Mouse (Mus musculus) stomach, embryonic 14.5 days (tissue): ENCODE results near the gene Prkcb. TPM values are rescaled to one million over a fixed set of nuclear protein-coding genes. Genes with fewer than 3 reads are reported as not detected.
A peak's percentile ranks its signal among the peaks of the same experiment; 100 is the strongest.

Source experiments
- ATAC-seq: fragments of 200-750 bp; cut with Nextera tagmentation; 2 replicates; pipeline ENCODE4 v1.8.0; 2017; ENCODE audit warnings: low read depth, moderate TSS enrichment; ENCODE audit not compliant: insufficient number of reproducible peaks, insufficient read depth, low FRiP score
- H3K27ac ChIP-seq: fragments of 300-500 bp; sonication (generic); 2 replicates; pipeline ENCODE4 v1.5.1; 2014; ENCODE audit warnings: mild to moderate bottlenecking, low read length, moderate library complexity, mixed read lengths
- H3K27me3 ChIP-seq: fragments of 300-500 bp; sonication (generic); 2 replicates; pipeline ENCODE4 v1.6.1; 2014; ENCODE audit warnings: low read length, control low read depth, mixed read lengths; ENCODE audit not compliant: control insufficient read depth, insufficient read depth
- H3K36me3 ChIP-seq: fragments of 300-500 bp; sonication (generic); 2 replicates; pipeline ENCODE4 v1.6.1; 2014; ENCODE audit warnings: mild to moderate bottlenecking, control low read depth, low read length, moderate library complexity, mixed read lengths; ENCODE audit not compliant: control insufficient read depth, insufficient read depth
- H3K4me1 ChIP-seq: fragments of 300-500 bp; sonication (generic); 2 replicates; pipeline ENCODE4 v1.6.1; 2014; ENCODE audit warnings: low read length, control low read depth, mixed read lengths; ENCODE audit not compliant: control insufficient read depth, insufficient read depth
- H3K4me2 ChIP-seq: fragments of 300-500 bp; sonication (generic); replicated peaks from 2 replicates; pipeline ENCODE4 v1.6.1; 2014; ENCODE audit warnings: low read depth, low read length, control low read depth
- H3K4me3 ChIP-seq: fragments of 300-500 bp; sonication (generic); 2 replicates; pipeline ENCODE4 v1.5.1; 2014; ENCODE audit warnings: low read depth, low read length, control low read depth
- H3K9ac ChIP-seq: fragments of 300-500 bp; sonication (generic); replicated peaks from 2 replicates; pipeline ENCODE4 v1.6.1; 2014; ENCODE audit warnings: low read depth, mild to moderate bottlenecking, control low read depth, low read length, moderate library complexity, mixed read lengths
- H3K9me3 ChIP-seq: fragments of 300-500 bp; sonication (generic); 2 replicates; pipeline ENCODE4 v1.6.1; 2016; ENCODE audit warnings: low read depth, low read length, control low read depth; ENCODE audit not compliant: control insufficient read depth
- WGBS: fragments of 180-500 bp; shearing (Covaris S2); extraction: QIAGEN DNeasy Blood & Tissue Kit; methylation state at CpG from one replicate; pipeline ENCODE4 v1.1.7; 2014; 5-methylcytosine and 5-hydroxymethylcytosine counted together
- polyA plus RNA-seq: library from polyadenylated mRNA; unstranded; fragments of >200 nt; fragmentation: Nextera tagmentation; extraction: Ambion mirVana; gene quantifications from 2 replicates; pipeline ENCODE4 v1.2.1, GENCODE M21; 2014

Prkcb gene
- polyA plus RNA-seq, 1 experiment from 2014 or later: 18.4 TPM

GRCm38 (mm10) chr7:122279580-122279979 is 9.0 kb upstream of the Prkcb start:
- no peak for ATAC-seq
- WGBS: 80% methylated on average over 9 of the region's 9 CpGs
- Histone ChIP-seq H3K27me3 (no peaks in the 10 kb centered on the region), H3K4me2 (no peak overlapping the region), H3K4me3 (no peak overlapping the region), H3K9me3 (no peaks in the 10 kb centered on the region), H3K27ac (no peak overlapping the region), H3K9ac (no peak overlapping the region), H3K36me3 (no peaks in the 10 kb centered on the region), H3K4me1 (no peaks in the 10 kb centered on the region)

GRCm38 (mm10) chr7:122280334-122280733 is 8.2 kb upstream of the Prkcb start:
- H3K9ac ChIP-seq: no peak overlapping the region
- no peak overlapping the region for H3K27ac ChIP-seq
- H3K4me3 ChIP-seq: no peak overlapping the region
- ATAC-seq: no peak
- no peak overlapping the region for H3K4me2 ChIP-seq
- no peaks in the 10 kb centered on the region for H3K4me1 ChIP-seq
- H3K9me3 ChIP-seq: no peaks in the 10 kb centered on the region
- WGBS: 68% methylated on average over 2 of the region's 2 CpGs
- no peaks in the 10 kb centered on the region for H3K36me3 ChIP-seq
- no peaks in the 10 kb centered on the region for H3K27me3 ChIP-seq

GRCm38 (mm10) chr7:122282584-122282983 is 6.0 kb upstream of the Prkcb start:
- H3K27me3 ChIP-seq: 0 out of 2 replicates have a peak, but pooled peaks cover 3% of the 10 kb centered on the region
- no peaks in the 10 kb centered on the region for H3K9me3 ChIP-seq
- no peak for ATAC-seq
- no peaks in the 10 kb centered on the region for H3K4me1 ChIP-seq
- H3K4me3 ChIP-seq: no peak overlapping the region
- H3K27ac ChIP-seq: no peak overlapping the region
- 81% methylated on average over 2 of the region's 2 CpGs for WGBS
- H3K9ac ChIP-seq: no peak overlapping the region
- H3K36me3 ChIP-seq: no peaks in the 10 kb centered on the region
- no peak overlapping the region for H3K4me2 ChIP-seq

- H3K9me3 ChIP-seq: no peaks in the 10 kb centered on the region
- H3K36me3 ChIP-seq: no peaks in the 10 kb centered on the region
- no peak overlapping the region for H3K9ac ChIP-seq
- 67% methylated on average over 1 of the region's 1 CpGs for WGBS
- no peak overlapping the region for H3K27ac ChIP-seq
- peaks cover 4% of the 10 kb centered on the region; the same call in 1 of the 2 replicates for H3K4me1 ChIP-seq
- no peak overlapping the region for H3K4me3 ChIP-seq
- ATAC-seq: no peak
- no peak overlapping the region for H3K4me2 ChIP-seq
- H3K27me3 ChIP-seq: peaks cover 20% of the 10 kb centered on the region; the same call in 1 of the 2 replicates
Measured at GRCm38 (mm10) chr7:122287217-122287616, 1.3 kb upstream of the Prkcb start.

GRCm38 (mm10) chr7:122289243-122290111 is 926 bp downstream of the Prkcb start:
- peak; percentile 47; the same call in 1 of the 2 replicates for ATAC-seq
- Histone ChIP-seq H3K4me3 (peak overlapping the region; percentile 50), H3K27me3 (peaks cover 20% of the 10 kb centered on the region; the same call in 1 of the 2 replicates), H3K4me2 (peak overlapping the region; percentile 96), H3K36me3 (no peaks in the 10 kb centered on the region), H3K4me1 (peaks cover 4% of the 10 kb centered on the region; the same call in 1 of the 2 replicates), H3K27ac (no peak overlapping the region), H3K9ac (0 out of 2 replicates have a peak overlapping the region, but pooled peaks have one; percentile 15), H3K9me3 (no peaks in the 10 kb centered on the region)
- under 1% methylated on average over 65 of the region's 66 CpGs for whole genome bisulfite sequencing

GRCm38 (mm10) chr7:122290165-122290564 is 1.6 kb downstream of the Prkcb start:
- no peak overlapping the region for H3K9ac ChIP-seq
- 0 out of 2 replicates have a peak, but pooled peaks have one; percentile 12 for ATAC-seq
- peaks cover 4% of the 10 kb centered on the region; the same call in 1 of the 2 replicates for H3K4me1 ChIP-seq
- peak overlapping the region; percentile 96 for H3K4me2 ChIP-seq
- no peaks in the 10 kb centered on the region for H3K36me3 ChIP-seq
- peak overlapping the region; percentile 50 for H3K4me3 ChIP-seq
- 10% methylated on average over 12 of the region's 12 CpGs for WGBS
- H3K27me3 ChIP-seq: peaks cover 20% of the 10 kb centered on the region; the same call in 1 of the 2 replicates
- H3K27ac ChIP-seq: no peak overlapping the region
- no peaks in the 10 kb centered on the region for H3K9me3 ChIP-seq

- ATAC-seq: no peak
- Histone ChIP-seq H3K4me2 (no peak overlapping the region), H3K9ac (no peak overlapping the region), H3K4me1 (peaks cover 4% of the 10 kb centered on the region; the same call in 1 of the 2 replicates), H3K27me3 (peaks cover 20% of the 10 kb centered on the region; the same call in 1 of the 2 replicates), H3K9me3 (no peaks in the 10 kb centered on the region), H3K36me3 (no peaks in the 10 kb centered on the region), H3K4me3 (no peak overlapping the region), H3K27ac (no peak overlapping the region)
- WGBS: 63% methylated on average over 3 of the region's 3 CpGs
Measured at GRCm38 (mm10) chr7:122290771-122291170, 2.2 kb downstream of the Prkcb start.

GRCm38 (mm10) chr7:122292151-122292550 is 3.6 kb downstream of the Prkcb start:
- no peaks in the 10 kb centered on the region for H3K9me3 ChIP-seq

More at GRCm38 (mm10) chr7:122292151-122292550, 3.6 kb downstream of the Prkcb start:
- Histone ChIP-seq H3K4me2 (no peak overlapping the region), H3K4me3 (no peak overlapping the region), H3K4me1 (peaks cover 4% of the 10 kb centered on the region; the same call in 1 of the 2 replicates), H3K9ac (no peak overlapping the region), H3K36me3 (no peaks in the 10 kb centered on the region), H3K27ac (no peak overlapping the region), H3K27me3 (peaks cover 20% of the 10 kb centered on the region; the same call in 1 of the 2 replicates)
- WGBS: 44% methylated on average over 7 of the region's 7 CpGs
- ATAC-seq: no peak
